Mouse (Mus musculus): ENCODE results near the gene Pmvk. TPM values are rescaled to one million over a fixed set of nuclear protein-coding genes. Genes with fewer than 3 reads are reported as not detected.

Pmvk gene
- polyA plus RNA-seq (2015; fragmentation: Nextera tagmentation; extraction: Ambion mirVana): 52.7 and 54.5 TPM in 2 replicates

GRCm38 (mm10) chr3:89454401-89455177, at the start of gene Pmvk:
Gene Pmvk, plus strand, starts transcription at chr3:89454541.
- H3K4me1 ChIP-seq (replicated peaks; ENCODE audit: insufficient read depth, low read length): peaks cover 8% of the 10 kb centered on the region
- no peaks in the 10 kb centered on the region for H3K27me3 ChIP-seq (ENCODE audit: insufficient read depth, low read length)
- no peak within 1 kb of the TSS for H3K4me2 ChIP-seq (ENCODE audit: low read length)
- H3K9ac ChIP-seq (ENCODE audit: low read depth, low read length): no peak within 1 kb of the TSS
- no peaks in the 10 kb centered on the region for H3K36me3 ChIP-seq (ENCODE audit: insufficient read depth, low read length)
- no peak for TF ChIP-seq CTCF (IDR thresholded peaks at IDR 0.05; ENCODE audit: low read depth)
- DNase-seq (ENCODE audit: low spot score) (no peak), ATAC-seq (replicated peaks; ENCODE audit: low FRiP score, low read depth) (no peak)
- H3K9me3 ChIP-seq (replicated peaks; ENCODE audit: low read length): no peaks in the 10 kb centered on the region
- 62% methylated on average over 10 of the region's 10 CpGs for WGBS
- no peak within 1 kb of the TSS for H3K27ac ChIP-seq
- no peak within 1 kb of the TSS for H3K4me3 ChIP-seq (replicated peaks; ENCODE audit: low read depth, low read length)

- ATAC-seq (replicated peaks; ENCODE audit: low FRiP score, low read depth): no peak
- no peak overlapping the region for H3K9ac ChIP-seq (ENCODE audit: low read depth, low read length)
- WGBS: 88% methylated on average over 6 of the region's 6 CpGs
Measured at GRCm38 (mm10) chr3:89406887-89407286, 47.5 kb upstream of the Pmvk start.

GRCm38 (mm10) chr3:89408448-89408847, 45.9 kb upstream of the Pmvk start:
- H3K4me2 ChIP-seq (ENCODE audit: low read length): no peak overlapping the region
- ATAC-seq (replicated peaks; ENCODE audit: low FRiP score, low read depth): no peak
- H3K27me3 ChIP-seq (ENCODE audit: insufficient read depth, low read length): no peaks in the 10 kb centered on the region
- peaks cover 8% of the 10 kb centered on the region for H3K4me1 ChIP-seq (replicated peaks; ENCODE audit: insufficient read depth, low read length)
- H3K9ac ChIP-seq (ENCODE audit: low read depth, low read length): no peak overlapping the region
- no peak overlapping the region for H3K4me3 ChIP-seq (replicated peaks; ENCODE audit: low read depth, low read length)
- no peaks in the 10 kb centered on the region for H3K9me3 ChIP-seq (replicated peaks; ENCODE audit: low read length)
- peaks cover 15% of the 10 kb centered on the region; the same call in 1 of the 2 replicates for H3K36me3 ChIP-seq (ENCODE audit: insufficient read depth, low read length)
- WGBS: 70% methylated on average over 16 of the region's 16 CpGs
- no peak for DNase-seq (ENCODE audit: low spot score)
- no peak overlapping the region for H3K27ac ChIP-seq
- TF ChIP-seq CTCF (IDR thresholded peaks at IDR 0.05; ENCODE audit: low read depth): no peak

More at GRCm38 (mm10) chr3:89406887-89407286, 47.5 kb upstream of the Pmvk start:
- TF ChIP-seq CTCF (IDR thresholded peaks at IDR 0.05; ENCODE audit: low read depth): no peak
- peaks cover 8% of the 10 kb centered on the region for H3K4me1 ChIP-seq (replicated peaks; ENCODE audit: insufficient read depth, low read length)
- peaks cover 25% of the 10 kb centered on the region for H3K36me3 ChIP-seq (ENCODE audit: insufficient read depth, low read length)
- no peak for DNase-seq (ENCODE audit: low spot score)
- no peaks in the 10 kb centered on the region for H3K27me3 ChIP-seq (ENCODE audit: insufficient read depth, low read length)
- H3K4me2 ChIP-seq (ENCODE audit: low read length): no peak overlapping the region
- no peak overlapping the region for H3K27ac ChIP-seq
- no peak overlapping the region for H3K4me3 ChIP-seq (replicated peaks; ENCODE audit: low read depth, low read length)
- no peaks in the 10 kb centered on the region for H3K9me3 ChIP-seq (replicated peaks; ENCODE audit: low read length)

- ATAC-seq (replicated peaks; ENCODE audit: low FRiP score, low read depth): no peak
- TF ChIP-seq CTCF (IDR thresholded peaks at IDR 0.05; ENCODE audit: low read depth): no peak
- H3K36me3 ChIP-seq (ENCODE audit: insufficient read depth, low read length): peaks cover 16% of the 10 kb centered on the region
- H3K4me3 ChIP-seq (replicated peaks; ENCODE audit: low read depth, low read length): no peak overlapping the region
- H3K9ac ChIP-seq (ENCODE audit: low read depth, low read length): no peak overlapping the region
- no peaks in the 10 kb centered on the region for H3K27me3 ChIP-seq (ENCODE audit: insufficient read depth, low read length)
- DNase-seq (ENCODE audit: low spot score): no peak
- H3K4me2 ChIP-seq (ENCODE audit: low read length): no peak overlapping the region
- peaks cover 8% of the 10 kb centered on the region for H3K4me1 ChIP-seq (replicated peaks; ENCODE audit: insufficient read depth, low read length)
- no peak overlapping the region for H3K27ac ChIP-seq
- H3K9me3 ChIP-seq (replicated peaks; ENCODE audit: low read length): no peaks in the 10 kb centered on the region
- WGBS: 88% methylated on average over 3 of the region's 3 CpGs
Measured at GRCm38 (mm10) chr3:89409701-89410100, 44.6 kb upstream of the Pmvk start.

GRCm38 (mm10) chr3:89410864-89411263, 43.5 kb upstream of the Pmvk start:
- 75% methylated on average over 10 of the region's 10 CpGs for WGBS
- peaks cover 23% of the 10 kb centered on the region for H3K36me3 ChIP-seq (ENCODE audit: insufficient read depth, low read length)
- ATAC-seq (replicated peaks; ENCODE audit: low FRiP score, low read depth): no peak
- H3K9me3 ChIP-seq (replicated peaks; ENCODE audit: low read length): no peaks in the 10 kb centered on the region
- peak overlapping the region; percentile 50 for H3K4me3 ChIP-seq (replicated peaks; ENCODE audit: low read depth, low read length)
- peak overlapping the region; percentile 79 for H3K4me2 ChIP-seq (ENCODE audit: low read length)
- no peaks in the 10 kb centered on the region for H3K27me3 ChIP-seq (ENCODE audit: insufficient read depth, low read length)
- no peak for DNase-seq (ENCODE audit: low spot score)
- peak overlapping the region; percentile 60 for H3K9ac ChIP-seq (ENCODE audit: low read depth, low read length)
- peak overlapping the region; percentile 71 for H3K27ac ChIP-seq
- H3K4me1 ChIP-seq (replicated peaks; ENCODE audit: insufficient read depth, low read length): peaks cover 8% of the 10 kb centered on the region
- TF ChIP-seq CTCF (IDR thresholded peaks at IDR 0.05; ENCODE audit: low read depth): no peak

GRCm38 (mm10) chr3:89411490-89412393, 42.6 kb upstream of the Pmvk start, which contains the start of gene Flad1:
Gene Flad1, minus strand, starts transcription at chr3:89411870.
- Histone ChIP-seq H3K9me3 (replicated peaks; ENCODE audit: low read length) (no peaks in the 10 kb centered on the region), H3K4me2 (ENCODE audit: low read length) (peak within 1 kb of the TSS; percentile 79), H3K4me3 (replicated peaks; ENCODE audit: low read depth, low read length) (peak within 1 kb of the TSS; percentile 50), H3K36me3 (ENCODE audit: insufficient read depth, low read length) (peaks cover 25% of the 10 kb centered on the region), H3K27me3 (ENCODE audit: insufficient read depth, low read length) (no peaks in the 10 kb centered on the region), H3K27ac (peak within 1 kb of the TSS; percentile 71), H3K9ac (ENCODE audit: low read depth, low read length) (peak within 1 kb of the TSS; percentile 60), H3K4me1 (replicated peaks; ENCODE audit: insufficient read depth, low read length) (peaks cover 8% of the 10 kb centered on the region)
- peak; percentile 99 for DNase-seq (ENCODE audit: low spot score)
- 6% methylated on average over 28 of the region's 28 CpGs for WGBS
- no peak for TF ChIP-seq CTCF (IDR thresholded peaks at IDR 0.05; ENCODE audit: low read depth)
- ATAC-seq (replicated peaks; ENCODE audit: low FRiP score, low read depth): peak; percentile 99

Measured in kidney, postnatal 0 days (tissue).